Mouse (Mus musculus) cerebellum, postnatal 25 days (tissue): ENCODE measurements around the gene B4galnt2.

Experiments
- DNase-seq, 2 experiments: peaks; one replicate each; pipeline ENCODE4 v3.0.0; 2021; ENCODE audit warnings: mixed read lengths in 2 of 2

The B4galnt2 gene

DNA sequence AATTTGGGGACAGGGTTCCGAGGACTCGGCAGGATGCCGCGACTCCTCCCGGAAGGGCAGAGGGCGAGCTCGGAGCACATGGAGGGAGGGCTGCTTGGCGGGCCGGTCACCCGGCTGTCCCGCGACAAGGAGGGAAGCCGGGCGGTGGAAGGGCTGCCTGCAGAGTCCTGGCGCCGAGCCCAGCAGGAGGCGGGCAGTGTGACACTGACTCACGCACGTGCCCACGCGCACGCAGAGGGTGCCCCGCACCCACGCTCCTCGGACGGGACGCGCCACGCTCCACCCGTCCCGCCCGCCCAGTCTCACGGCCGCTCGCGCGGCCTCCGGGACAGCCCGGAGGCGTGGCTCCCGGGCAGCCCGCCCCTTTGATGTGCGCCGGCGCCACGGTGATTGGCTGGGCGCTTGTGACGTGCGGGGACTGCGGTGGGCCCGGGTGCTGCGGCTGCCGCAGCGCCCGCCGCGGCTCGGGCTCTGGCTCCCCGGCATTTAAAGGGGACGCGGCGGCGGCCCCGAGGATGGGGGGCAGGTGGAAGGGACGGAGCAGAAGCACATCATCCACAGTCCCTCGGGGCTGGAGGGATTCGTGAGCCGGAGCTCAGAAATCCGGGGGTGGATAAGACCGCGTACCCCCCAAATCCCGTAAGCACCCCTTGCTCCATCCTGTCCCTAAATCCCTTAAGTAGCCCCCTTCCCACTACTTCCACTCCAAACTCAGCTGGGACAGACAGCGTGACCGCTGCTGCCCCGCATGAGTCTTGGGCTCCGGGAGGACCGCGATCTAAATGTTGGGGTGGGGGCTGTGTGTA is 90.4 kb downstream of the B4galnt2 start, which contains the start of gene Phospho1:
Gene Phospho1 (plus strand): TSS at position 429 of the 806 bp plus-strand sequence.
- DNase-seq = peak; percentile 94 to 97

DNA sequence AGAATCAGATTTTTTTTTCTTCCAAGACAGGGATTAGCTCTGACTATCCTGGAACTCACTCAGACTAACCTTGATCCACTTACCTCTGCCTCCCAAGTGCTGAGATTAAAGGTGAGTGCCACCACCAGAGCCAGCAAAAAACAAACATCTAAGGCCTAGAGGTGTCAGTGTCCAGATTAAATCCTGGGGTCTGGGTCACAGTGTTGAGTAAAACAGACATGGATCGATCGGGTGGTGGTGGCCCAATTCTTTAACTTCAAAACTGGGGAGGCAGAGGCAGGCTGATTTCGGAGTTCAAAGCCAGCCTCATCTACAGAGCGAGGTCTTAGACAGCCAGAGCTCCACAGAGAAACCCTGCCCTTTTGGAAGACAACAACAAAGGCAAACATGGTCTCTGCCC is 92.3 kb downstream of the B4galnt2 start:
- DNase-seq = no peak

GRCm38 (mm10) chr11:95821511-95821910 is 93.2 kb downstream of the B4galnt2 start:
- DNase-seq = no peak

DNA sequence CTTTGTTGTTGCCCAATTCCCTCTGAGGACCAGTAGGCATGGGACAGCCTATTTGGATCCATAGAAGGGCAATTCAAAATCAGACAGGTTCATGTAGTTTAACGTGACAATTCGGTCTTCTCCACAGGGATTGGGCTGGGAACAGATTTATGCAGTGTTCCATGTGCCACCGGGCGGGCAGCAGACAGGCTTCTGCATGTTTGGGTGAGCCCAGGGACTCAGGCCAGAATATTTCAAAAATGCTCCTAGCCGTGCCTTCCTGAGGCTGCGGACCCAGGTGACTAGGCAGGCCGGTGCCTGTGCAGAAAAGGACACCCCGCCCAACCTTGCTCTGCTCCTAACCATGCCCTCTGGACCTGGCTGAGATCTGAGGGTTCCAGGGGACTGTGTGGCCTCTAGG is 95.6 kb downstream of the B4galnt2 start:
- DNase-seq = no peak
